ENCODE assay signal across 9 mouse cellular contexts in the genomic region with DNA sequence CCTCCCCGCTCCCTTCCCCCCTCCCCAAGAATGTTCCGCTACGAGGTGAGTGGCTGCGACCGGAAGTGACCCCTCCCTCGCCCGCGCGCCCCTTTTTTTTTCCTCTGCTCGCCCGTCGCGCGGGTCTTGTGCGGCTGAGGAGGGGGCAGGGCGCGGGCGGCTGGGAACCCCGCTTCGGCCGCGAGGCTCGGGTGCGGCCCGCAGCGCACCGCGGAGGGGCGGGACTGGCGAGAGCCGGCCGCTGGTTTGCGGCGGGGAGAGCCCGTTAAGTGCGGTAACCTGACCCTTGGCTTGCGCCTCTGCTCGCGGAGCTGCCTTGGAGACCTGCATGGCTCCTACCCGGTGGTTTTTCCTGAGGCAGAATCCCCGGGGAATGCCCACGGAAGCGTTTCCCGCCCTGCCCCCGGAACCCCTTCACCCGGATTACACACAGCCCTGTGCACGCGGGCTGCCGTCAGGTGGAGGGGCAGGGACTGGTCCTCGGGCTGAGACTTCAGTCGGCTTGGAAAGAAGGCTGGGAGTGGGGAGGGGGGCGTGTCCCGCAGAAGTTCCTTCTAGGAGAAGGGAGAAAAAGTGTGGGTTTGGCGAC. TPM values are rescaled to one million over a fixed set of nuclear protein-coding genes. Genes with fewer than 3 reads are reported as not detected.
DNase-seq lines count a peak whose midpoint lies in the region; ATAC-seq and TF ChIP-seq lines count a peak whose summit lies in the region.
"Had no signal": no experiment of that assay in that cellular context is flagged by ENCODE, and none has a peak within 500 bp of the region (broad histone marks: within the 10 kb centered on the region; RNA-seq: fewer than 3 reads in every experiment).

No protein-coding gene starts in this region.

- peak overlapping the region; percentile 75 for H3K4me2 ChIP-seq in forebrain, embryonic 11.5 days (ENCODE audit: low read depth, low read length, severe bottlenecking)
- H3K4me2 ChIP-seq in heart, embryonic 14.5 days (ENCODE audit: low read length): peak overlapping the region; percentile 74
- H3K4me2 ChIP-seq in kidney, embryonic 15.5 days: peak overlapping the region; percentile 74
- peak overlapping the region; percentile 68 for H3K4me2 ChIP-seq in lung, embryonic 15.5 days

- H3K27ac ChIP-seq in forebrain, embryonic 11.5 days (ENCODE audit: low read depth, low read length): peak overlapping the region; percentile 75
- peak overlapping the region; percentile 80 to 98 for H3K27ac ChIP-seq in heart, embryonic 14.5 days (replicated peaks in 1 of 2; ENCODE audit: control insufficient read depth in 1 of 2, insufficient read depth in 1 of 2, low read depth in 2 of 2, low read length in 2 of 2)
- peak overlapping the region; percentile 93 for H3K27ac ChIP-seq in kidney, embryonic 15.5 days
- H3K27ac ChIP-seq in lung, embryonic 15.5 days: peak overlapping the region; percentile 94

- peaks cover 42% of the 10 kb centered on the region for H3K4me1 ChIP-seq in G1E (ENCODE audit: insufficient read depth, low read depth, low read length)
- no peaks in the 10 kb centered on the region; the same call in 1 of the 2 replicates for H3K4me1 ChIP-seq in forebrain, embryonic 11.5 days (replicated peaks; ENCODE audit: control insufficient read depth, insufficient read depth, low read length)
- peaks cover 0 to 26% of the 10 kb centered on the region in 2 experiments for H3K4me1 ChIP-seq in heart, embryonic 14.5 days (ENCODE audit: control insufficient read depth in 2 of 2, insufficient read depth in 2 of 2, low read length in 2 of 2)
- H3K4me1 ChIP-seq in kidney, embryonic 15.5 days: peaks cover 15% of the 10 kb centered on the region
- H3K4me1 ChIP-seq in lung, embryonic 15.5 days: peaks cover 19% of the 10 kb centered on the region

- H3K9ac ChIP-seq in forebrain, embryonic 11.5 days (ENCODE audit: low read length): peak overlapping the region; percentile 88
- peak overlapping the region; percentile 96 for H3K9ac ChIP-seq in heart, embryonic 14.5 days (ENCODE audit: low read length)
- peak overlapping the region; percentile 88 for H3K9ac ChIP-seq in kidney, embryonic 15.5 days
- peak overlapping the region; percentile 87 for H3K9ac ChIP-seq in lung, embryonic 15.5 days

- TF ChIP-seq CTCF in G1E (IDR thresholded peaks at IDR 0.05; ENCODE audit: low read depth, low read length): no peak

- peaks cover 26% of the 10 kb centered on the region for H3K36me3 ChIP-seq in G1E (replicated peaks)
- H3K36me3 ChIP-seq in forebrain, embryonic 11.5 days (ENCODE audit: control insufficient read depth, insufficient read depth, low read length): no peaks in the 10 kb centered on the region
- peaks cover 24% of the 10 kb centered on the region for H3K36me3 ChIP-seq in heart, embryonic 14.5 days (ENCODE audit: control insufficient read depth, insufficient read depth, low read length)
- H3K36me3 ChIP-seq in kidney, embryonic 15.5 days: peaks cover 30% of the 10 kb centered on the region
- peaks cover 8% of the 10 kb centered on the region for H3K36me3 ChIP-seq in lung, embryonic 15.5 days

- no peak for ATAC-seq in G1E (ENCODE audit: extremely low read depth, insufficient number of reproducible peaks, low FRiP score, poor library complexity, severe bottlenecking)
- ATAC-seq in forebrain, embryonic 11.5 days (replicated peaks; ENCODE audit: low FRiP score): peak; percentile 75
- ATAC-seq in heart, embryonic 14.5 days (ENCODE audit: insufficient number of reproducible peaks, insufficient read depth, low FRiP score, low read depth): peak; percentile 68
- peak; percentile 71 for ATAC-seq in kidney, embryonic 15.5 days (replicated peaks; ENCODE audit: low FRiP score)
- ATAC-seq in lung, embryonic 15.5 days (ENCODE audit: borderline replicate concordance, extremely low read depth, low FRiP score, low TSS enrichment): peak; percentile 75

- WGBS in forebrain, embryonic 11.5 days: under 1% methylated on average over 39 of the region's 54 CpGs
- WGBS in heart, embryonic 14.5 days: under 1% methylated on average over 52 of the region's 54 CpGs
- WGBS in kidney, embryonic 15.5 days: under 1% methylated on average over 47 of the region's 54 CpGs
- under 1% methylated on average over 43 of the region's 54 CpGs for WGBS in lung, embryonic 15.5 days

- H3K27me3 ChIP-seq in G1E (ENCODE audit: insufficient read depth, low read length): no peaks in the 10 kb centered on the region
- H3K27me3 ChIP-seq in forebrain, embryonic 11.5 days (ENCODE audit: control insufficient read depth, insufficient read depth, low read length): no peaks in the 10 kb centered on the region
- no peaks in the 10 kb centered on the region for H3K27me3 ChIP-seq in heart, embryonic 14.5 days (ENCODE audit: control insufficient read depth, insufficient read depth, low read length)
- H3K27me3 ChIP-seq in kidney, embryonic 15.5 days: no peaks in the 10 kb centered on the region
- H3K27me3 ChIP-seq in lung, embryonic 15.5 days: no peaks in the 10 kb centered on the region

- no peaks in the 10 kb centered on the region for H3K9me3 ChIP-seq in G1E (replicated peaks)
- H3K9me3 ChIP-seq in forebrain, embryonic 11.5 days (ENCODE audit: control insufficient read depth, low read length): no peaks in the 10 kb centered on the region
- no peaks in the 10 kb centered on the region for H3K9me3 ChIP-seq in heart, embryonic 14.5 days (ENCODE audit: control insufficient read depth, low read length)
- H3K9me3 ChIP-seq in kidney, embryonic 15.5 days (replicated peaks): no peaks in the 10 kb centered on the region
- H3K9me3 ChIP-seq in lung, embryonic 15.5 days: no peaks in the 10 kb centered on the region

- DNase-seq in G1E (ENCODE audit: low spot score): peak; percentile 19
- DNase-seq in adrenal gland, postnatal 36 days: peak; percentile 61 to 81
- no peak for DNase-seq in forebrain, embryonic 11.5 days (ENCODE audit: low spot score)
- peak; percentile 64 for DNase-seq in ovary, postnatal 36 days (ENCODE audit: low spot score)
- DNase-seq in B cell, adult 2 months: no peak

- H3K4me3 ChIP-seq in G1E (ENCODE audit: low read depth, low read length): peak overlapping the region; percentile 95
- peak overlapping the region; percentile 83 for H3K4me3 ChIP-seq in forebrain, embryonic 11.5 days (ENCODE audit: low read depth, low read length)
- peak overlapping the region; percentile 71 to 89 for H3K4me3 ChIP-seq in heart, embryonic 14.5 days (ENCODE audit: control insufficient read depth in 1 of 2, insufficient read depth in 1 of 2, low read depth in 1 of 2, low read length in 2 of 2)
- H3K4me3 ChIP-seq in kidney, embryonic 15.5 days (replicated peaks): peak overlapping the region; percentile 96
- peak overlapping the region; percentile 77 for H3K4me3 ChIP-seq in lung, embryonic 15.5 days

RNA-seq across cellular contexts. Expression of gene Patl1, which starts 0.4 kb away (rescaled TPM):
- total RNA-seq in G1E (2014; fragmentation: Nextera tagmentation) (59.4 and 65.8 TPM in 2 replicates), G1E (2017) (19.0 and 20.4 TPM in 2 replicates)
- polyA plus RNA-seq in G1E (2012): 15.8 and 17.7 TPM in 2 replicates
- total RNA-seq in adrenal gland, postnatal 36 days (2021): 10 to 100 TPM; 25.0 to 28.2 TPM
- polyA plus RNA-seq in forebrain, embryonic 11.5 days (2014; fragmentation: Nextera tagmentation; extraction: Ambion mirVana): 33.0 and 35.5 TPM in 2 replicates
- 19.0 and 21.2 TPM in 2 replicates for polyA plus RNA-seq in heart, embryonic 14.5 days (2014; fragmentation: Nextera tagmentation; extraction: Ambion mirVana)
- polyA plus RNA-seq in kidney, embryonic 15.5 days (2015; fragmentation: Nextera tagmentation; extraction: Ambion mirVana): 19.3 and 20.1 TPM in 2 replicates
- polyA plus RNA-seq in lung, embryonic 15.5 days (2015; fragmentation: Nextera tagmentation; extraction: Ambion mirVana): 15.9 and 17.4 TPM in 2 replicates

RNA-seq across cellular contexts. Expression of gene Olfr1420, which starts 26.3 kb away (rescaled TPM):
- total RNA-seq in G1E (2014; fragmentation: Nextera tagmentation) (not detected in 2 replicates), G1E (2017) (0.17 and 0.38 TPM in 2 replicates)
- polyA plus RNA-seq in G1E (2012): not detected in 2 replicates
- total RNA-seq in adrenal gland, postnatal 36 days (2021): not detected
- polyA plus RNA-seq in forebrain, embryonic 11.5 days (2014; fragmentation: Nextera tagmentation; extraction: Ambion mirVana): not detected in 2 replicates
- 0.07 and 0.27 TPM in 2 replicates for polyA plus RNA-seq in heart, embryonic 14.5 days (2014; fragmentation: Nextera tagmentation; extraction: Ambion mirVana)
- 0.16 TPM in 1 of 2 replicates, not detected in the other for polyA plus RNA-seq in kidney, embryonic 15.5 days (2015; fragmentation: Nextera tagmentation; extraction: Ambion mirVana)
- polyA plus RNA-seq in lung, embryonic 15.5 days (2015; fragmentation: Nextera tagmentation; extraction: Ambion mirVana): 0.10 TPM in 1 of 2 replicates, not detected in the other
- total RNA-seq: left cerebral cortex, postnatal 25 days had no signal

RNA-seq across cellular contexts. Expression of gene Olfr1419, which starts 37.7 kb away (rescaled TPM):
- total RNA-seq in G1E (2014; fragmentation: Nextera tagmentation): not detected in 2 replicates
- total RNA-seq in G1E (2017): 0.22 TPM in 1 of 2 replicates, not detected in the other
- not detected in 2 replicates for polyA plus RNA-seq in G1E (2012)
- not detected for total RNA-seq in adrenal gland, postnatal 36 days (2021)
- polyA plus RNA-seq in forebrain, embryonic 11.5 days (2014; fragmentation: Nextera tagmentation; extraction: Ambion mirVana): not detected in 2 replicates
- polyA plus RNA-seq in heart, embryonic 14.5 days (2014; fragmentation: Nextera tagmentation; extraction: Ambion mirVana): not detected in 2 replicates
- not detected in 2 replicates for polyA plus RNA-seq in kidney, embryonic 15.5 days (2015; fragmentation: Nextera tagmentation; extraction: Ambion mirVana)
- polyA plus RNA-seq in lung, embryonic 15.5 days (2015; fragmentation: Nextera tagmentation; extraction: Ambion mirVana): not detected in 2 replicates
- total RNA-seq: left cerebral cortex, postnatal 25 days had no signal

RNA-seq across cellular contexts. Expression of gene Olfr1418, which starts 51.8 kb away (rescaled TPM):
- not detected in 2 replicates for total RNA-seq in G1E (2014; fragmentation: Nextera tagmentation)
- 0.11 and 0.17 TPM in 2 replicates for total RNA-seq in G1E (2017)
- not detected in 2 replicates for polyA plus RNA-seq in G1E (2012)
- total RNA-seq in adrenal gland, postnatal 36 days (2021): not detected
- not detected in 2 replicates for polyA plus RNA-seq in forebrain, embryonic 11.5 days (2014; fragmentation: Nextera tagmentation; extraction: Ambion mirVana)
- not detected in 2 replicates for polyA plus RNA-seq in heart, embryonic 14.5 days (2014; fragmentation: Nextera tagmentation; extraction: Ambion mirVana)
- polyA plus RNA-seq in kidney, embryonic 15.5 days (2015; fragmentation: Nextera tagmentation; extraction: Ambion mirVana): not detected in 2 replicates
- not detected in 2 replicates for polyA plus RNA-seq in lung, embryonic 15.5 days (2015; fragmentation: Nextera tagmentation; extraction: Ambion mirVana)
- total RNA-seq: left cerebral cortex, postnatal 25 days had no signal

RNA-seq across cellular contexts. Expression of gene Osbp, which starts 53.1 kb away (rescaled TPM):
- total RNA-seq in G1E (2014; fragmentation: Nextera tagmentation) (44.8 and 50.4 TPM in 2 replicates), G1E (2017) (28.9 and 32.1 TPM in 2 replicates)
- polyA plus RNA-seq in G1E (2012): 10.2 and 12.2 TPM in 2 replicates
- 100 to 1,000 TPM in 1 of 2 experiments, 10 to 100 TPM in 1; 81.5 to 117 TPM for total RNA-seq in adrenal gland, postnatal 36 days (2021)
- 6.1 and 6.6 TPM in 2 replicates for polyA plus RNA-seq in forebrain, embryonic 11.5 days (2014; fragmentation: Nextera tagmentation; extraction: Ambion mirVana)
- polyA plus RNA-seq in heart, embryonic 14.5 days (2014; fragmentation: Nextera tagmentation; extraction: Ambion mirVana): 10.8 and 11.4 TPM in 2 replicates
- polyA plus RNA-seq in kidney, embryonic 15.5 days (2015; fragmentation: Nextera tagmentation; extraction: Ambion mirVana): 3.9 and 4.2 TPM in 2 replicates
- polyA plus RNA-seq in lung, embryonic 15.5 days (2015; fragmentation: Nextera tagmentation; extraction: Ambion mirVana): 3.6 and 3.9 TPM in 2 replicates

Comparison
In these comparisons a context has a peak if more than half of its experiments do, and no peak if none do; other contexts are left out.
1. DNase-seq: peak in G1E (single experiment), adrenal gland, postnatal 36 days (2 of 2) and ovary, postnatal 36 days (single experiment); none in forebrain, embryonic 11.5 days (single experiment) and B cell, adult 2 months (0 of 2).
2. Peak in every context shown above with its lines, with median percentiles within 50 percentile points of each other: H3K4me3 ChIP-seq, H3K27ac ChIP-seq, H3K4me2 ChIP-seq and H3K9ac ChIP-seq.